Mouse (Mus musculus): ENCODE results near the gene Cnbd2. TPM values are rescaled to one million over a fixed set of nuclear protein-coding genes. Genes with fewer than 3 reads are reported as not detected.
"Not testable (repeated sequence)": the region's sequence is repeated elsewhere in the genome, so short reads cannot be mapped to it uniquely, and the experiment has no call there.

Gene Cnbd2
- polyA plus RNA-seq, 1 experiment from 2014 or later = 2.2 TPM

DNA sequence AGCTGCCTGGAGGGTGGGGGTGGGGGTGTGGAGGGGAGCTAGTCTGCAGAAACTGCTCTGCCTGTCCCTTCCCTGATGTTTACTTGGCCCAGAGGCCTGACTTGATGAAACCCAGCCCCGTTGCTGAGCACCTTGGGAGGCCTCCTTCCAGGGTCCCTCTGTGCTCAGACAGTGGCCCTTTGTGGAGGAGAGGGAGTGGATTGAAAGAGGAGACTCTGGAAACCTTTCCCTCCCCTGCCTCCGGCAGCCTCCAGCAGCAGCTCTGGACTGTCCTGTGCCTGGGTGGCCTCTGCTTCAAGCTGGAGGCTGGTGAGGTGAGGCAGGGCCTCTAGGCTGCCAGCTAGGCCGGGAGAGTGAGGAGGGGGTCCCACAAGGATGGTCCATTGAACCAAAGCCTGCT lies 94.9 kb downstream of the Cnbd2 start:
- Histone ChIP-seq H3K9me3 (replicated peaks; ENCODE audit: control insufficient read depth, low read length) (no peaks in the 10 kb centered on the region), H3K36me3 (ENCODE audit: control insufficient read depth, insufficient read depth) (no peaks in the 10 kb centered on the region), H3K4me1 (ENCODE audit: control insufficient read depth, insufficient read depth, low read length) (no peaks in the 10 kb centered on the region), H3K9ac (ENCODE audit: low read length) (no peak overlapping the region), H3K4me2 (ENCODE audit: low read depth, low read length) (no peak overlapping the region), H3K4me3 (ENCODE audit: low read length) (no peak overlapping the region), H3K27ac (ENCODE audit: low read length) (no peak overlapping the region), H3K27me3 (ENCODE audit: control insufficient read depth, insufficient read depth, low read length) (no peaks in the 10 kb centered on the region)
- 36% methylated on average over 3 of the region's 3 CpGs for WGBS
- no peak for ATAC-seq (replicated peaks; ENCODE audit: extremely low read depth, insufficient read depth, low FRiP score)

DNA sequence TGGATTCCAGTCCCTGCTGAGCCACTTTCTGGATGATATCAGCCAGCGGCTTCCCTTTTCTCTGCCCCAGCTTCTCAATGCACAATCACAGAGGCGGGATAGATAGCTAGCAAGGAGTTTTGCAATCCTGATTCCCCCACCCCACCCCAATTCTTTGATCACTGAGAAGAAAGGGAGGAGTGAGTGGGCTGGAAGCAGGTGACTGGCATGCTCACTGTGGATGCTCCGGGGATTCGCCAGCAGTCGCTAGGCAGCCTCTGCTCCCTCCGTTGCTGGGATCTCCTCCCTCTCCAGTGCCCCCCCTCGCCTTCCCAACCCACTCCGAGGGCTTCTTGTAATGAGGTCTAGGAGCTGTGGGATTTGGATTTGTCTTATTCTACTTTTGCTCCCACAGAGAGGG lies 96.1 kb downstream of the Cnbd2 start:
- Histone ChIP-seq H3K4me2 (ENCODE audit: low read depth, low read length) (no peak overlapping the region), H3K9ac (ENCODE audit: low read length) (no peak overlapping the region), H3K4me1 (ENCODE audit: control insufficient read depth, insufficient read depth, low read length) (no peaks in the 10 kb centered on the region), H3K4me3 (ENCODE audit: low read length) (no peak overlapping the region), H3K27ac (ENCODE audit: low read length) (no peak overlapping the region), H3K9me3 (replicated peaks; ENCODE audit: control insufficient read depth, low read length) (no peaks in the 10 kb centered on the region), H3K36me3 (ENCODE audit: control insufficient read depth, insufficient read depth) (no peaks in the 10 kb centered on the region), H3K27me3 (ENCODE audit: control insufficient read depth, insufficient read depth, low read length) (no peaks in the 10 kb centered on the region)
- ATAC-seq (replicated peaks; ENCODE audit: extremely low read depth, insufficient read depth, low FRiP score) = no peak
- WGBS = 60% methylated on average over 8 of the region's 8 CpGs

DNA sequence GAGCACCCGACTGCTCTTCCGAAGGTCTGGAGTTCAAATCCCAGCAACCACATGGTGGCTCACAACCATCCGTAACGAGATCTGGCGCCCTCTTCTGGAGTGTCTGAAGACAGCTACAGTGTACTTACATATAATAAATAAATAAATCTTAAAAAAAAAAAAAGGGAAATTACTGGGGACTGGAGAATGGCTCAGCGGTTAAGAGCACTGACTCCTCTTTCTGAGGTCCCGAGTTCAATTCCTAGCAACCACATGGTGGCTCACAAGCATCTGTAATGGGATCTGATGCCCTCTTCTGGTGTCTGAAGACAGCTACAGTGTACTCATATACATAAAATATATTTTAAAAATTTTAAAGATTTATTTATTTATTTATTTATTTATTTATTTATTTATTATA lies 99.2 kb downstream of the Cnbd2 start:
- H3K4me3 ChIP-seq (ENCODE audit: low read length); H3K36me3 ChIP-seq (ENCODE audit: control insufficient read depth, insufficient read depth); H3K27ac ChIP-seq (ENCODE audit: low read length); H3K4me1 ChIP-seq (ENCODE audit: control insufficient read depth, insufficient read depth, low read length); H3K4me2 ChIP-seq (ENCODE audit: low read depth, low read length); H3K9ac ChIP-seq (ENCODE audit: low read length); ATAC-seq (replicated peaks; ENCODE audit: extremely low read depth, insufficient read depth, low FRiP score); H3K9me3 ChIP-seq (replicated peaks; ENCODE audit: control insufficient read depth, low read length); H3K27me3 ChIP-seq (ENCODE audit: control insufficient read depth, insufficient read depth, low read length): not testable (repeated sequence)
- 85% methylated on average over 4 of the region's 7 CpGs for WGBS

DNA sequence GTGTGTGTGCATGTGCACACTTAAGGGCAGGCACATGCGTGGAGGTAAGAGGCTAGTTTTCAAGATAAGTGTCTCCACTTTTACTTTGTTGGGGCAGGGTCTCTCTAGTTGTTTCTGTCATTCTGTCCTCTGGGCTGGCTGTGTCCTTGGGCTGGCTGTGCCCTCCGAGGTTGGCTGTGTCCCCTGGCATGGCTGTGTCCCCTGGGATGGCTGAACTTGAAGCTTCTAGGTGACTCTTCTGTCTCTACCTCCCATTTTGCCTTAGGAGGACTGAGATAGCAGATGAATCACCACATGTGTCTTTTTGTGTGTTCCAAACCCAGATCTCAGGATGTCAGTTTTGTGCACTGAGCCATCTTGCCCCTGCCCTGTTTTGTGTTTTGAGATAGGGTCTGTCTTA lies 102.9 kb downstream of the Cnbd2 start:
- Histone ChIP-seq H3K4me3 (ENCODE audit: low read length) (no peak overlapping the region), H3K4me2 (ENCODE audit: low read depth, low read length) (no peak overlapping the region), H3K27me3 (ENCODE audit: control insufficient read depth, insufficient read depth, low read length) (peaks cover 7% of the 10 kb centered on the region), H3K9me3 (replicated peaks; ENCODE audit: control insufficient read depth, low read length) (no peaks in the 10 kb centered on the region), H3K36me3 (ENCODE audit: control insufficient read depth, insufficient read depth) (no peaks in the 10 kb centered on the region), H3K27ac (ENCODE audit: low read length) (no peak overlapping the region), H3K9ac (ENCODE audit: low read length) (no peak overlapping the region), H3K4me1 (ENCODE audit: control insufficient read depth, insufficient read depth, low read length) (no peaks in the 10 kb centered on the region)
- ATAC-seq (replicated peaks; ENCODE audit: extremely low read depth, insufficient read depth, low FRiP score) = no peak
- 55% methylated on average over 2 of the region's 2 CpGs for WGBS

DNA sequence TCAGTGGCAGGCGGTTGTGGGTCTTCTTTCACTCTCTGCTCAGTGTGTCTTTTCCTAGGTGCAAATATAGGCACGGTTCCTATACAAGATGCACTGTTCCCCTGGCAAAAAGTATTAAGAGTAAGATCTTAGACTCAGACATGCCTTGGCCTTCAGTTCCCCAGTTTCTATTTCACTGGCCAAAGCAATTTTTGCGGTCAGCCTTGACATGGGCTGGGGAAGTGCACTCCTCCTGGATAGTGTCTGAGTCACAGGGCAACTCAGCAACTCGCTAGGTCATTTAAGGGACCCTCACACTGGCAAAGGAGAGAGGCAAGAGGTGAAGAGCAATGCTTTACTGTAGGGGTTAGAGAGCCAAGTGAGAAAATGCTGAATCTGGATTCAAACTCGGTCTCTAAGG lies 103.6 kb downstream of the Cnbd2 start:
- WGBS = 65% methylated on average over 5 of the region's 5 CpGs
- no peaks in the 10 kb centered on the region for H3K4me1 ChIP-seq (ENCODE audit: control insufficient read depth, insufficient read depth, low read length)
- no peak for ATAC-seq (replicated peaks; ENCODE audit: extremely low read depth, insufficient read depth, low FRiP score)
- H3K4me3 ChIP-seq (ENCODE audit: low read length) = no peak overlapping the region
- no peaks in the 10 kb centered on the region for H3K9me3 ChIP-seq (replicated peaks; ENCODE audit: control insufficient read depth, low read length)
- no peak overlapping the region for H3K27ac ChIP-seq (ENCODE audit: low read length)
- H3K9ac ChIP-seq (ENCODE audit: low read length) = no peak overlapping the region
- no peak overlapping the region for H3K4me2 ChIP-seq (ENCODE audit: low read depth, low read length)
- no peaks in the 10 kb centered on the region for H3K36me3 ChIP-seq (ENCODE audit: control insufficient read depth, insufficient read depth)
- peaks cover 10% of the 10 kb centered on the region for H3K27me3 ChIP-seq (ENCODE audit: control insufficient read depth, insufficient read depth, low read length)

DNA sequence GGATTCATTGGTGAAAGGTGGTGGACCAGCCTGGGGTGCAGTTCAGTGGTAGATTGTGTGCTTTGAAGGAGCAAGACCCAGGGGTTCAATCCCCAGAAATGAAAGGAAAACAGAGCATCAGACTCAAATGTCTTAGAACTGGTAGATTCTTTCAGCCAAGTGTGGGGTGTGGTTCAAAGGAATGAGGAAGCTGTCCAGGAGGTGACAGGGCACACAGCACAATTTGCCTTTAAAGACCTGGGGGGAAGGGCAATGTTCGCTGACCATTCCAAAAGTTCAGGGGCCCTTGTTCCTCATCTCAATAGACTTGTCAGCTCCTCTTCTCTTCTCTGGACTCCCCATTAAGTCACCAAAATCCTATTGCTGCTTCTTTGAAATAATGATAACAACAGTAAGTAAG lies 105.1 kb downstream of the Cnbd2 start:
- Histone ChIP-seq H3K27ac (ENCODE audit: low read length) (no peak overlapping the region), H3K4me3 (ENCODE audit: low read length) (no peak overlapping the region), H3K9me3 (replicated peaks; ENCODE audit: control insufficient read depth, low read length) (no peaks in the 10 kb centered on the region), H3K4me1 (ENCODE audit: control insufficient read depth, insufficient read depth, low read length) (peaks cover 8% of the 10 kb centered on the region; the same call in 1 of the 2 replicates), H3K9ac (ENCODE audit: low read length) (no peak overlapping the region), H3K27me3 (ENCODE audit: control insufficient read depth, insufficient read depth, low read length) (peaks cover 17% of the 10 kb centered on the region), H3K4me2 (ENCODE audit: low read depth, low read length) (no peak overlapping the region), H3K36me3 (ENCODE audit: control insufficient read depth, insufficient read depth) (no peaks in the 10 kb centered on the region)
- no peak for ATAC-seq (replicated peaks; ENCODE audit: extremely low read depth, insufficient read depth, low FRiP score)
- WGBS = 67% methylated on average over 1 of the region's 1 CpGs

DNA sequence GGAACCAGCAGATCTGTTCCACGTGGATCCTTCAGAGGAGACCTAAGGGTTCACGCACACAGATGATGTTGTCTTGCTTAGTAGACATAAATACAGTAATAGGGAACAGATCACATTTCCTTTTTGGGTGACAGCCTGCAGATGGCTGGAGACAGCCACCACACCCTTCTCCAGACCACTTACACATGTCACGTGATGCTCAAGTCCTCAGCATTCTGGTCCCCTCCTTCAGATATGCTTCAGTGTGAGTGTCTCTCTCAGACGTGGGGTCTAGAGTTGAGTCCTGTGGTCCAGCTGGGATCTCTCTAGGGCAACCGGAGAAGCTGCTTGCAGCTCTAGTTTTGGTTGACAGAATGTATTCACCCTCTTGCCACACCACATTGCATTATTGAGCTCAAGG lies 106.4 kb downstream of the Cnbd2 start:
- no peak for ATAC-seq (replicated peaks; ENCODE audit: extremely low read depth, insufficient read depth, low FRiP score)
- H3K27me3 ChIP-seq (ENCODE audit: control insufficient read depth, insufficient read depth, low read length) = peaks cover 24% of the 10 kb centered on the region
- H3K4me3 ChIP-seq (ENCODE audit: low read length) = no peak overlapping the region
- no peak overlapping the region for H3K4me2 ChIP-seq (ENCODE audit: low read depth, low read length)
- no peak overlapping the region for H3K9ac ChIP-seq (ENCODE audit: low read length)
- H3K4me1 ChIP-seq (ENCODE audit: control insufficient read depth, insufficient read depth, low read length) = peaks cover 15% of the 10 kb centered on the region; the same call in 1 of the 2 replicates
- H3K36me3 ChIP-seq (ENCODE audit: control insufficient read depth, insufficient read depth) = no peaks in the 10 kb centered on the region
- WGBS = 60% methylated on average over 5 of the region's 5 CpGs
- no peaks in the 10 kb centered on the region for H3K9me3 ChIP-seq (replicated peaks; ENCODE audit: control insufficient read depth, low read length)
- H3K27ac ChIP-seq (ENCODE audit: low read length) = no peak overlapping the region

DNA sequence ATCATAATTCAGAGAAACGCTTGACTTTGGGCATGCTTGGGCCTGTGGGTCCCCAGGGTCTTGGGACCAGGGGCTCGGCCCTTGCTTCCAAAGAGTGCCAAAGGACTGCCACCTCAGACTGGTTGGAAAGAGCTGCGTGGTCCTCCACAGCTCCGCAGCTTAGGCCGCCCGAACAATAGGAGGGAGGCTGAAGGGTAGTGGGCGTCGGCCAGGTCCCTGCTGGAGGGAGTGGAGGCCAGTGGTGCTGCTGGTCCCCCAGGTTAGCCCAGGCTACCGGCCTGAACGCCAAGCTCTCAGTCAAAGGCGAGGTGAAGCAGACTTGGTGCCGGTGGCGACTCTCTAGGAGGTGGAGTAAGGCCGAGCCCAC lies 108.2 kb downstream of the Cnbd2 start:
- no peak for ATAC-seq (replicated peaks; ENCODE audit: extremely low read depth, insufficient read depth, low FRiP score)
- 25% methylated on average over 14 of the region's 14 CpGs for WGBS
- peaks cover 30% of the 10 kb centered on the region for H3K27me3 ChIP-seq (ENCODE audit: control insufficient read depth, insufficient read depth, low read length)
- no peaks in the 10 kb centered on the region for H3K36me3 ChIP-seq (ENCODE audit: control insufficient read depth, insufficient read depth)
- H3K4me2 ChIP-seq (ENCODE audit: low read depth, low read length) = peak overlapping the region; percentile 98
- H3K4me3 ChIP-seq (ENCODE audit: low read length) = peak overlapping the region; percentile 56
- H3K4me1 ChIP-seq (ENCODE audit: control insufficient read depth, insufficient read depth, low read length) = peaks cover 15% of the 10 kb centered on the region; the same call in 1 of the 2 replicates
- H3K27ac ChIP-seq (ENCODE audit: low read length) = no peak overlapping the region
- H3K9ac ChIP-seq (ENCODE audit: low read length) = peak overlapping the region; percentile 72
- no peaks in the 10 kb centered on the region for H3K9me3 ChIP-seq (replicated peaks; ENCODE audit: control insufficient read depth, low read length)

DNA sequence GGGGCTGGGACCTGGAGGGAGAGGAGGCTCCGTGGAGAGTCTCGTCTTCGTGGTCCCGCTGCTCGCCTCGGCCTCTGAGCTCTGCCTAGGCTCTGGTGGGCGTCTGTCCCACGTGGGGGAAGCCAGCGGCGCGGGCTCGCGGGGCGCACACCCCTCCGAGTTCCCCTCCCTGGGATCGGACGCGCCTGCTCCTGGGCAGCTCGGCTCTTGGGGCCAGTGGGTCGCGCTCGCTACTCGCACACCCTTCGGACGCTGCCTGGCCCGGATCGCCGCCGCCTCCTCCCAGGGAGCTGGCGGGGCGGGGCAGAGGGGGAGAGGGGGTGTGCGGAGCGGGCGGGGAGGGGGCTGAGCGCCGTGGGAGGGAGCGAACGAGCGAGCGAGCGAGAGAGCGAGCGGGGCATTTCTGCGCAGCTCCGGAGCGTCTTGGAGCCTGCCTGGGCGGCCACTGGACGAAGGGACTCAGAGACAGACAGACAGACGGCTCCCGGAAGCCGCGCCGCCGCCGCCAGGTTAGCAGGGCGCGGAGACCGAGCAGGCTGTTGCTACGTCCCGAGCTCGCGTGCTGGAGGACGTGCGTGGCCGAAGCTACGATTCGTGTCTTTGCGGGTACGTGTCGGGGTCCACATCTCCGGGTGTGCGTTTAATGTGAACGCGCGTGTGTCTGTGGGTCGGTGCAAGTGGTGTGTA lies 108.7 kb downstream of the Cnbd2 start, which contains the start of gene Epb41l1:
Epb41l1 (plus strand) TSS at position 216 of the 687 bp plus-strand sequence.
- Histone ChIP-seq H3K9me3 (replicated peaks; ENCODE audit: control insufficient read depth, low read length) (no peaks in the 10 kb centered on the region), H3K4me2 (ENCODE audit: low read depth, low read length) (peak within 1 kb of the TSS; percentile 98), H3K4me1 (ENCODE audit: control insufficient read depth, insufficient read depth, low read length) (peaks cover 15% of the 10 kb centered on the region; the same call in 1 of the 2 replicates), H3K27ac (ENCODE audit: low read length) (no peak within 1 kb of the TSS), H3K9ac (ENCODE audit: low read length) (peak within 1 kb of the TSS; percentile 72), H3K27me3 (ENCODE audit: control insufficient read depth, insufficient read depth, low read length) (peaks cover 30% of the 10 kb centered on the region), H3K36me3 (ENCODE audit: control insufficient read depth, insufficient read depth) (no peaks in the 10 kb centered on the region), H3K4me3 (ENCODE audit: low read length) (peak within 1 kb of the TSS; percentile 56)
- ATAC-seq (replicated peaks; ENCODE audit: extremely low read depth, insufficient read depth, low FRiP score) = peak; percentile 54
- under 1% methylated on average over 69 of the region's 76 CpGs for WGBS
